Mouse (Mus musculus) frontal cortex, postnatal 14 days (tissue): Measurements from ENCODE around the gene Cipc.
A peak's percentile ranks its signal among the peaks of the same experiment; 100 is the strongest.

Source experiments
- DNase-seq, 2 experiments: peaks; one replicate each; pipeline ENCODE4 v3.0.0; 2022; ENCODE audit warnings: low spot score in 2 of 2

Gene Cipc

GRCm38 (mm10) chr12:86960138-86960537, 13.3 kb downstream of the Cipc start:
- no peak for DNase-seq

- no peak for DNase-seq
Measured at GRCm38 (mm10) chr12:86960791-86961335, 14.0 kb downstream of the Cipc start.

DNA sequence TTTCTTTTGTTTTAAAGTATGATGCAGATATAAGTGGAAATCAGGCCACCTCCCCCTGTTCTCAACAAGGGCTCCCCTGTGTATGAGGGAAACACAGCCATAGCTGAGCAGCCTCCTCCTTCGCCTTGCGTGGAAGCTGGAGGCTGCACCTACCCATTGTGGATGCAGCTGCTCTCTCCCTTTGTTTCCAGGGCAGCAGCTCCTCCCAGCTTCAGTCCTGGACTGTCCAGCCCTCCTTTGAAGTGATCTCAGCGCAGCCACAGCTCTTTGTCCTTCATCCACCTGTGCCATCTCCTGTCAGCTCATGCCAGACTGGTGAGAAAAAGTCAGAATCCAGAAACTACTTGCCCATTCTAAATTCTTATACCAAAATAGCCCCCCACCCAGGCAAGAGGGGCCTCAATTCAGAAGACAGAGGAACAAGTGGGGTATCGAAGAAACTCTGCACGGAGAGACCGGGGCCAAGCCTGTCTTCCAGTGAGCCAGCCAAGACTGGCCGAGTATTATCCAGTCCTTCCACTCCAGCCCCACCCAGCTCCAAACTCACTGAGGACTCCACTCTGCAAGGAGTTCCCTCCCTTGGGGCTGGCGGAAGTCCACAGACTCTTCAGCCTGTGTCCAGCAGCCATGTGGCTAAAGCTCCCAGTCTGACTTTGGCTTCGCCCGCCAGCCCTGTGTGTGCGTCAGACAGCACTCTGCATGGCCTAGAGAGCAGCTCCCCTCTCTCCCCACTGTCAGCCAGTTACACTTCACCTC, 14.9 kb downstream of the Cipc start:
- no peak for DNase-seq

GRCm38 (mm10) chr12:86964278-86965057, 17.6 kb downstream of the Cipc start:
- DNase-seq: no peak

- no peak for DNase-seq
Measured at GRCm38 (mm10) chr12:86965237-86965799, 18.5 kb downstream of the Cipc start.

DNA sequence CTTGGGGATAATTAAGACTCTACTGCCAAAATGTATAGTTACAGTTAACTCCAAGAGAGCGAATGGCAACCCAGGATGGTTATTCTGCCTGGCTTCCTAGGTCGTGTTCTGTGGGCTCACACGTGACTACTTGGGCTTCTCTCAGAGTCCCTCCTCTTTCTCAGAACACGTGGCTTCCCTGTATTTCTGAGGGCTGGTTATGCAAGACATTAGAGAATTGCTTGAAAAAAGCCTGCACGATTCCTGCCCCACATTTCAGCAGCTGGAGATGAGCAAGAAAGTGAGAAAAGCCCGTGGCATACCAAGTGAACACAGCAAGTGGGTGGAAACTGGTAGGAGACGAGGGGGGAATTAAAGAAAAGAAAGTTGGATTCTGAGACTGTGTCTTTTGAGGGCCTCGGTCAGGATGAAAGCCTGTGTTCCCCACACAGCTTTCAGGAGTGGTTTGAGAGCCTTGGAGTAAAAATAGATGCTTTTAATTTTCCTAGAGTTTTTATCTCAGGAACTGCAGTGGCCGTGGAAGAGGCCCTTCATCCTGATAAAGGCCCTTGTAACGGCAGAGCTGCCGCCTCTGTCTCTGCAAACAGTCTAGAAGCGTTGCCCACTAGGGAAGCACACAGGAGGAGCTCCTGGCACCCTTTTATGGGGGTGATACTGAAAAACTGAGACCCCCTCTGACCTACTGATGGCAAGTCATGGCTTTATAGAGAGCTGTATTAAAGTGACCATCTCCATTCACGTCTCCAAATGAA, 21.8 kb downstream of the Cipc start:
- peak; percentile 53 to 75 for DNase-seq

GRCm38 (mm10) chr12:86969220-86969601, 22.4 kb downstream of the Cipc start:
- DNase-seq: no peak

- no peak for DNase-seq
Measured at GRCm38 (mm10) chr12:86971089-86971488, 24.2 kb downstream of the Cipc start.

DNA sequence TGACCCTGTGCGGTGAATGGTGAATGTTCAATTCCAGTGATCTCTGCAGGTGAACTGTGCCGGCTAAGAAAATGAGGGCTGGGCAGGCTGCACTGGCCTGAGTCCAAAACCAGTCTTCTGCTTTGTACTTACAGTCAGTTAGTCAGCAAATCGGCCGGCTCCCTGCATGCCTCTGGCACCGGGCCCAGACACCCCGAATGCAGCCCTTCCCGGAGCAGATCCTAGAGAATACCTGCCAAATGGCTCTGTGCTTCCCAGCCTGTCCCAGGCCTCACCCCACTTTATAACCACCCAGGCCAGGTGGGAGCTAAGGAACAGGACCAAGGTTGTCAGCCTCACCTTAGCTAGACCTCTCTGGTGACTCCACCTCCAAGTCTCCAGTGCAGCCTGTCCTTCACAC, 26.4 kb downstream of the Cipc start:
- DNase-seq: peak; percentile 60 to 63

DNA sequence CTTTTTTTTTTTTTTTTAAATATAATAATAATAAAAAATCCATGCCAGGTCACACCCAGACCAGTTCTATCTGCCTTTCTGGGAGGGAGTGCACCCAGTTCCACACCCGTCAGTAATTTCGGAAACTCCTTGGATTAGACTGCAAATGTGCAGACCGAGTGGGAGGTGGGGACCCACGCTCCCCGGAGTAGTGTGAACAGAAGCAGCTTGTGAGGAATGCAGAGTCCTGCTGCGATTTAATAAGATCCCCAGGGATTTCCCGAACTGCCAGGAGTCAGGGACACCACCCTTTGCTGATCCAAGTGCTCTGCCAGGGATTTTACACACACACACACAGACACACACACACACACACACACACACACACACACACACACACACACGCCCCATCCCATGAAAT, 26.9 kb downstream of the Cipc start:
- no peak for DNase-seq

DNA sequence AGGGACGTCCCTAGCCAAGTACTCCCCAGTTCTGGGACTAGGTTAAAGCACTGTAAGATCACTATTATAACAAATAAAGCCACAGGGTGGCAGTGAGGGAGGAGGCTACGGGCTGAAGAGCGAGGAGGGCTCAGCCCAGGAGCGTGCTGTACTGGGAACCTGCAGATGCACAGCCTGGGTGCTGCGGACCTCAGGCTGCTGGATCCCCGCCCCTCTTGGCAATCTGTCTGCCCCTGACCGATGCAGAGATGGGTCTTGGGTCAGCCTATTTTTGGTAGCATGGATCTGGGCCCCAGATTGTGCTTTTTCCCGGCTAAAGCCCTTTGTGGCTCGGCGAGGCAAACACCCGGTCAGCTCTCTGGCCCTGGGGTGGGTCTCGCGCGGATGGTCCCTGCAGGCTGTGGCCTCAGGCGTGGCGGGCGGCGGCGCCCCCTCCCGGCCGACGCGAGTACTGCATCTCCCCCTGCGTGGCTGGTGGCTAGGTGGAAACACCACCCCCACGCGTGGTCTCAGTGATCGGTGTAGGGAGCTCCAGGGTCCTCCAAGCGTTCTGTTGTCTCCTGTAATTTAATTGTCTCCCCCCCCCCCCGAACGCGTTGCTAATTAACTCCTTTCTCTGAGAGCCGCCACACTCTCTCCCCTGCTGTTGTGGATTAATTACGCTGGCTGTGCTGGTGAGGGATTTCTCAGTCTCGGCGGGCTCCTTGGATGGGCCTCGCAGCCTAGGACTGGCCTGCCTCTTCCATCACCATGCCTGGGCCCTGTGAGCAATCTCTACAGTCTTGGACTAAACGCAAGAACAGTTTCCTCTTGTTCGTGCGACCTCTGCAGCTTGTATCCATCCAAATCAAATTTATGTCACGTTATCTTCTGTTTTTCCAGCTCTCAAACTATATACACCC, 27.8 kb downstream of the Cipc start:
- DNase-seq: peak in 1 of 2 experiments; percentile 61

- DNase-seq: no peak
Measured at GRCm38 (mm10) chr12:86975761-86976160, 28.9 kb downstream of the Cipc start.

GRCm38 (mm10) chr12:86976511-86977168, 29.8 kb downstream of the Cipc start:
- DNase-seq: no peak

DNA sequence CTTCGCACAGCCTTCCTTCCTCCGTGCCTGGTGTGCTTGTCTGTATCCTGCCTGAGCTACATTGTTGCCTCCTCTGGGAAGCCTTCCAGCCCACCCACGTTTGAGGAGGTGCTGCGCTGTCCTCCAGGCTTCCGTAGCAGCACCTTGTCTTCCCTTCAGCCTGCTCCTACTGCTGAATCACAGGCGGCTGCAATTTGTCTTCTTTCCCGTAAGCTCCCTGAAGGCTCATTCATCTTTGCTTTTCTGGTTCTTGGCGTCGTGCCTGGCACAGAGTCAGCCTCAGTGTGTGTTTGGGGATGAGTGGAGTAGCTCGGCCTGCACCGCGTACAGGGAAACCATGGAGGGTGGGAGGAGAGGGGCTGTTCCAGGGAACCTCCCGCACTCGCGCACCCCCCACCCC, 31.0 kb downstream of the Cipc start:
- peak in 1 of 2 experiments; percentile 64 for DNase-seq

GRCm38 (mm10) chr12:86981180-86981579, 34.3 kb downstream of the Cipc start:
- no peak for DNase-seq

- peak in 1 of 2 experiments; percentile 53 for DNase-seq
Measured at GRCm38 (mm10) chr12:86983470-86984193, 36.8 kb downstream of the Cipc start.

- no peak for DNase-seq
Measured at GRCm38 (mm10) chr12:86984194-86984555, 37.3 kb downstream of the Cipc start.

DNA sequence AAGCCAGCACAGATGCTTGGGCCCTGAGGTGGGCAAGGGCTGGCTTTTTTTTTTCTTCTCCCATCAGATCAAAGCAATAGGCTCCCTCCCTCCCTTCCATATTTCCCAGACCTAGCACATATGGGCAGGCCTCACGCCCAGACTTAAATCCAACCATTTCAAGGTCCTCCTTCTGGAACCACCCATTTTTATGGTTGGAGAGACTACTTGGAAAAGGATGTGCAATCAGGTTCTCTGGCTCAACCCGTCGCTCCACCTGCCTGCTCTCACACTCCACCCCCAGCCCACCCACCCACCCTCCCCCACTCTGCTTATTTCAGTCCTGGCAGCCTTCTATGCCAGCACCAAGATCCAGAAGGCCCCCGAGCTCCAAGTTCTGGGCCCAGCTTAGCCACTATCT, 39.7 kb downstream of the Cipc start:
- DNase-seq: no peak

GRCm38 (mm10) chr12:86988227-86988626, 41.4 kb downstream of the Cipc start:
- no peak for DNase-seq

DNA sequence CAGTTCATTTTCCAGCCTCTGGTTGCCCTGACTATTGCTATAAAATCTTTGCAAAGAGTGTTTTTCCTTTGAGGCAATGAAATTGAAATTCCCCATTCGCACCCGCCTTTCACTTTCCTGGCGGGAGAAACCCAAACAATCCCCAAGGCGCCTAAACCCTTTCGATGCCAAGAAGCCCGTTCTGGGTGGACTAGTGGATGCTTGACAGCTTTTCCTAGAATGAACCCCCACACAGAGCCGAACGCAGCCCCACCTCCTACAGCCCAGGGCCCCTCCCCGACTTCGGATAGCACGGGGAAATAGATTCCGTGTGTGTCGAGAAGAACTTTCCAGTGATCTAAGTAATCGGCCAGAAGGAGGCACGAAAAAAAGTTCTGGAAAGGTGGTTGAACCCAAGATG, 42.5 kb downstream of the Cipc start:
- DNase-seq: no peak
